Mouse (Mus musculus) kidney, adult 18-20 months (tissue): ENCODE measurements around the gene Ddx19a.
A peak's percentile ranks its signal among the peaks of the same experiment; 100 is the strongest.
"Not testable (repeated sequence)": the region's sequence is repeated elsewhere in the genome, so short reads cannot be mapped to it uniquely, and the experiment has no call there.

Source experiments
- DNase-seq: peaks from one replicate; pipeline ENCODE4 v3.0.0; 2021

The Ddx19a gene

GRCm38 (mm10) chr8:110932444-110932843 is 65.2 kb downstream of the Ddx19a start:
- no peak for DNase-seq

- DNase-seq, result peak; percentile 57
Observed at GRCm38 (mm10) chr8:110931176-110931939, 66.2 kb downstream of the Ddx19a start.

- DNase-seq, result not testable (repeated sequence)
Observed at GRCm38 (mm10) chr8:110929672-110930071, 67.9 kb downstream of the Ddx19a start.

- no peak for DNase-seq
Observed at GRCm38 (mm10) chr8:110929066-110929465, 68.5 kb downstream of the Ddx19a start.

- no peak for DNase-seq
Observed at GRCm38 (mm10) chr8:110928435-110928834, 69.2 kb downstream of the Ddx19a start.

GRCm38 (mm10) chr8:110926690-110927089 is 70.9 kb downstream of the Ddx19a start:
- no peak for DNase-seq

- DNase-seq, result no peak
Observed at GRCm38 (mm10) chr8:110925691-110926140, 71.9 kb downstream of the Ddx19a start.
